Mouse (Mus musculus): ENCODE data around the gene Obscn.

Obscn gene

DNA sequence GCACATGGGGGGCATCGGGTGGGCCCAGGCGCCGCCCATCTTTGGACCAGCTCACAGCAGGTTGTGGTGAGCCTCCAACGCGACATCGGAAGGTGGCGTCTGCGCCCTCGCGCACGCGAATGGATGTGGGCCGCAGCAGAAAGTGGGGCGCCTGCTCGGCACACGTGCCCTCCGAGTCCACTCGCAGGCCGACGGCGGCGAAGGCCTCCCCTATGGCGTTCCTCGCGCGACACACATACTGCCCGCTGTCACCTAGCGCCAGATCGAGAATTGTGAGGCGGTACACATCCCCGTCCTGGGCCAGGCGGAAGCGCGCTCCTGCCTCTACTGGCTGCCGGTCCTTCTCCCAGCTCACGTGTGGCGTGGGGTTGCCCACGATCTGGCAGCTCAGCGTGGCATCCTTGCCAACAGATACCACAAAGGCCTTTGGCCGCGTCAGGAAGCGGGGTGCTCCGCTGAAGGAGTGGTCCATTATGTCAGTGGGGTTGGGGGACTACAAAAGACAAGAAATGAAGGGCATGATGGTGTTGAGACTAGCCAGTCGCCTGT lies at the start of gene Obscn:
Obscn (minus strand) TSS at position 499 of the 549 bp plus-strand sequence.
- no peak for DNase-seq (ENCODE audit: low read depth, low spot score)

- no peak for DNase-seq (ENCODE audit: low read depth, low spot score)
Measured at GRCm38 (mm10) chr11:59185490-59185889, 49.3 kb upstream of the Obscn start.

- DNase-seq (ENCODE audit: low read depth, low spot score), result peak; percentile 82
Measured at GRCm38 (mm10) chr11:59183821-59184220, 47.6 kb upstream of the Obscn start.

GRCm38 (mm10) chr11:59182864-59183331 lies 46.7 kb upstream of the Obscn start, which contains the start of gene Gjc2:
Gene Gjc2, minus strand, starts transcription at chr11:59183213.
- peak; percentile 57 for DNase-seq (ENCODE audit: low read depth, low spot score)

GRCm38 (mm10) chr11:59176921-59177320 lies 40.7 kb upstream of the Obscn start:
- DNase-seq (ENCODE audit: low read depth, low spot score), result no peak

DNA sequence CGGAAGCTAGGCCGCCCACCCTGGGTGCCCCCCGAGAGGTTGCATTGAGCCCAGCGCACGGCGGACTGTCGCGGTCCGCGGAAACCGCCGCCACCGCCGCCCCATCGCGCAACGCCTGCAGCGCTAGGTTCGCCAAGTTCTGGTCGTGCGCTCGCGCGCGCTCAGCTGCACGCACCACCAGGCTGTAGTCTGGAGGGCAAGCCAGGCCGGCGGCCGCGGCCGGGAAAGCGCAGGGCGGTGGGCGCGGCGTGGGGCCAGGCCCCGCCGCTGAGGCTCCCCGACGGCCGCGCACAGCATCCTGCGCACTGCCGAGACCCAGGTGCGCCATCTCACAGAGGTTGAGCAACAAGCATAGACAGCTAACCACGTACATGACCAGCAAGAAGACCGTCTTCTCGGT lies 40.3 kb upstream of the Obscn start:
- DNase-seq (ENCODE audit: low read depth, low spot score), result no peak

DNA sequence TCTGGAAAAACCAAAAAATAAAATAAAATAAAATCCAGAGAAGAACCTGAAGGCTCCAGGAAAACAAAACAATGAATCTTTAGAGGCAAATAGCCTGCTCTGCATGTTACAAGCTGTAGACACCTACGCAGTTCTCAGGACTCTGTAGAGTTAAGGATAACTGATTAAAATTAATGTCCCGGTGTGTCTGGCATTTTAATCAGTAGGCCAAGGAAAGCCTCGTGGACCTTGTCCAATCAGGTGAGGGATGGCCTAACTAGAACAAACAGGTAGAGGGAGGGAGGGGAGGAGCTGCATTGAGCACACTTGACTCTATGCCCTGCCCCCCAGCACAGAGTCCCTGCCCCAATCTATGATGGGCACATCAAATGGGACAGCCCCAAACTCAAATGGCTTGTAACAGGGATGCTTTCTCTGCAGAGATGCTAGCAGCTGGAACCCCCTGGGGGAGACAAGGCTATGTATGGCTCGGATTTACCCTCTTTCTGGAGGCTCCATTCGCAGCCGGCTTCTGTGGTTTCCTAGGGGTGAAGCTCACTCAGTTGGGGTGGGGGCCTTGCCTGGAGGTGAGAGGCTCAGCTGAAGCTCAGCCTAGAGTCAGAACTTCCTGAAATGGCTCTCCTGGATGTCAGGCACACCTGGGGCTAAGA lies 38.1 kb upstream of the Obscn start:
- no peak for DNase-seq (ENCODE audit: low read depth, low spot score)

GRCm38 (mm10) chr11:59170549-59170948 lies 34.3 kb upstream of the Obscn start:
- DNase-seq (ENCODE audit: low read depth, low spot score), result no peak

GRCm38 (mm10) chr11:59169807-59170206 lies 33.6 kb upstream of the Obscn start:
- no peak for DNase-seq (ENCODE audit: low read depth, low spot score)

DNA sequence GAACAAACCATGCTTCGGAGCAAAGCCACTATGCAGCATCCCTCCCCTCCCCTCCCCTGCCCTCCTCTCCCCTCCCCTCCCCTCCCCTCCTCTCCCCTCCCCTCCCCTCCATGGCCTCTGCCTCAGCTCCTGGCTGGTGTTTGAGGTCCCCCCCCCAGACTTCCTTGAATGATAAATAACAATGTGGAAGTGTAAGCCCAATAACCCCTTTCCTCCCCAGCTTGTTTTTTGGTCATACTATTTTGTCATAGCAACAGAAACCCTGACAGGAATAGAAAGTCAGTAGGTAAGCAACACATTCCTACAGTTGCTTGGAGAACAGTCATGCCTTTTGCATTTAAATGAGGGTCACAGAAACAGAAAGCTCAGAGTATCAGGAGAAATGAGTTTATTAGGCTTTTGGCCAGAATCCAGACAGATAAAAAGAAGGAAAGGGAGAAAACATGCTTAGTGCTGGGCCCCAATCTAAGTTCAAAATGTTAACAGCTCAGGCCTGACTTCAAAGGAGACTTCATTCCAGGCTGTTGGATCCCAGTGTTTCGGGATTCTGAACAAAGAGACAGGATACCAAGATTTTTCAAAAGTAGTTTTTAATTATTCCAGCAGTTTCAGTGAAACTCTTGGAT lies 29.5 kb upstream of the Obscn start:
- DNase-seq (ENCODE audit: low read depth, low spot score), result no peak

DNA sequence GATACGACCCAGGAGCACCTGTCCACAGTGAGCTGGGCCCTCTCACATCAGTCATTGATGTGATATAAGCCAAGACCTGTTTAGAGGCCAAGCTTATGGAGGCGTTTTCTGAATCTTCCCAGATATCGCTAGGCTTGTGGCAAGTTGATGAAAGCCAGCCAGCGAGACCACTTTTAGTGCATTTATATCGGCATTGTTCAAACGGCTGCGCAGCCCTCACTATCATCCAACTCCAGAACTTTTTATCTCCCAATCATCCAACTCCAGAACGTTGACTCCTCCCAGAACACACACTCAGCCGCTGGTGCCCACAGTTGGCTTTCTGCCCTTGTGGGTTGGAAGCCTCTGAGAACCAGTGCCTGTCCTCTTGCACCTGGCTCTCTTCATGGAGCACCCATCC lies 28.2 kb upstream of the Obscn start:
- DNase-seq (ENCODE audit: low read depth, low spot score), result peak; percentile 47

DNA sequence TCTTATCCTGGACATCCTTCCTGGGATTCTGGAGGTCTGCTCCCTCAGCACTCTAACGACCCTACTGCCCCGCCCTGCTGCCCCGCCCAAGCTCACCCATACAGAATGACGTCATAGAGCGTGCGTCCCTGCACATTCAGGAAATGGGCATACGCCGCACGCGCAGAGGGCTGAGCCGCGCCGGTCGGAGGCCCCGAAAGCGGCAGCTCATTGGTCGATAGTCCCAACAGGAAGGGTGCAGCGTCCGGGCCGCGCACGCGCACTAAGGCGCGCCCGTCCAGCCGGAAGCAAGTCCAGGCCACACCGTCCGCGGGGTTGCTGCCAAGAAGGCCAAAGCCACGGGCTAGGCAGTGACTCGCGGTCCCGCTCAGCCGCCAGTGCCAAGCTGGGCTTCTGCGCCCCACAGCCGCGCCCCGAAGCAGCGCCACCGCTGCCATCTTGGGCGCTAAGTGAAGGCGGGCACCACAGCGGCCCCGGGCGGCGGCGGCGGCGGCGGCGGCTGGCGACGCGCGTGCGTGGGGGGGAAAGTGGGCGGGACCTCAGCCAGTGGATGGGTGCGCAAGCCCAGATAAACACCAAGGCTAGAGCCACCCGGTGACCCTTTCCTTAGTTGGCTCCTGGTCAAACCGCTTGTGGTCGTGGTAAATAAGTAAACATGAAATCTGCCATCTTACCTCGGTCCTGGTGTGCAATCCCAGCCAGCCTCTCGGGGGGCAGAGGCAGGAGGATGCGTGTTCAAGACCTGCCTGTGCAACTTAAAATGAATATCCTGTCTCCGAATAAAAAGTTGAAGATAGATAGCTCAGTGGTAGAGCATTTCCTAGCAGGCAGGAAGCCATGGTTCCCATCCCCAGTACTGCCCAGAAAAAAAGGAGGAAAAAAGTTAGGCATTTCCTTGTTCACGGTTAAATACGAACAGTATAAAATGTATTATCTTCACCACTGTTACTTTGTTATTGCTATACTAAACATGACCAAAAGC lies 27.3 kb upstream of the Obscn start, which contains the start of gene Iba57:
Iba57 (minus strand) TSS at position 485 of the 982 bp plus-strand sequence.
- DNase-seq (ENCODE audit: low read depth, low spot score), result peak; percentile 100

DNA sequence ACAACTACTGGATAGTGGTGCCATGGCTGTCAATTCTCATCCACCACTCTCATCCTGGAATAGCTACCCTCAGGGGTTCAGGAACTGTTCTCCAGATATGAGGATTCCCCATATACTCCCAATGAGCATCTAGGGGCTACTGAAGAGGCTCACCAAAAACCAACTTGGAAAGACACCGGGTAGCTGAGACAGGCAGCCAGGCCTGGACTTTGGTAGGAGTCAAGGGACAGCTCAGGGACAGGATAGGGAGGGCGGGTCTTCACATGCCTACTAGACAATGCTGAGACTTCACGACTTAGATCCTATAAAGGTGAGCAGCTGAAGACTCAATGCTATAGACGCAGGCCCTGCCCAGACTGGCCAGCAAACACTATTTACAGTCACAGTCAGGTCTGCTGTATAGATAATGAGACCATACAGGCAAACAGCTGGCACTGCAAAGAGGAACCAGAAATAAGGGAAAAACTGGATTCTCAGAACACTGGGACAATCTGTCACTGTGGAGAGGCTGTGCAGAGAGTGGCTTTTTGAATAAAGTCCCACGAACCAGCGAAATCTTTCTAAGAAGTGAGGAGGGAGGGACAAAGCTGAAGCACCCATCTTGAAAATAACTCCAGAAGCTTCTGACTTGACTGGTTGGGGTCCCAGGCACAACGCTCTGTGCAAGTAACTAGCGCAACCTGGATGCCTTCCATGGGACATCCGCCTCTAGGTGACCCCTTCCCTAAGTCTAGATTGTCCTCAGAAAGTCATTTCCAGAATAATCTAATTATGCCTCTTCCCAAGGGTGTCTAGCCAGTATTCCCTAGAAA lies 26.4 kb upstream of the Obscn start:
- DNase-seq (ENCODE audit: low read depth, low spot score), result no peak

DNA sequence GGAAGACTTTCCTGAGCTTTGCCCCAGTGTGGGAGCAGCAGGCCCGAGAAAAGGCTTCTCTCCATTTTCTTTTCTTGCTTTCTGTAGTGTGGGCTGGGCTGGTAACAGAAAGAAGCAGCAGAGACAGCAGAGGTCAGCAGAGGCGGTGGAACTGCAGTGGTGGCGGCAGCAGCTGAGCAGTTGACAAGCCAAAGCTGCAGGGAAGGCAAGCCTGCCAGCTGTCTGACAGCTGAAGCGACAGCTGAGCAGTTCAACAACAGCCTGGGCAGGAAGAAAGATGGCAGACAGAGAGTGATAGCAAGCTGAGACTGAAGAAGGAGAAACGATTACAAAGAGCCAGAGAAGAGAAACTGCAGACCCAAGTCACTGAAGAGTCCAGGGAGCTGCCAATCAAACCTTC lies 25.2 kb upstream of the Obscn start:
- peak; percentile 94 for DNase-seq (ENCODE audit: low read depth, low spot score)

- DNase-seq (ENCODE audit: low read depth, low spot score), result no peak
Measured at GRCm38 (mm10) chr11:59159558-59159957, 23.4 kb upstream of the Obscn start.

GRCm38 (mm10) chr11:59159099-59159498 lies 22.9 kb upstream of the Obscn start:
- DNase-seq (ENCODE audit: low read depth, low spot score), result no peak

- DNase-seq (ENCODE audit: low read depth, low spot score), result no peak
Measured at GRCm38 (mm10) chr11:59155900-59156299, 19.7 kb upstream of the Obscn start.

- DNase-seq (ENCODE audit: low read depth, low spot score), result no peak
Measured at GRCm38 (mm10) chr11:59154220-59154619, 18.0 kb upstream of the Obscn start.

DNA sequence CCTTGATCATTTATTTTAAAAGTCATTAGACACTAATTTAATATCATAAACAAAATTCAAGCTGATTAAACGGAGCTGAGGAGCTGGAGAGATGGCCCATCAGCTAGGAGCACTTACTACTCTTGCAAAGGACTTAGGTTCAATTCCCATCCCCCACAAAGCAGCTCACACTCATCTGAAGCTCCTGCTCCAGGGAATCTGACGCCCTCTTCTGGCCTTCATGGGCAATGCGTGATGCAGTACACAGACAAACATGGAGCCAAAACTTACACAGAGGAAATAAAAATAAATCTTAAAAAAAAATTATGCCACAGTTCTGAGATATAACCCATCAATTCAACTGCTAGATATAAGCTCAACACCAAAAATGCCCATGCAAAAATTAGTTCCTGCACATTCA lies 15.5 kb upstream of the Obscn start:
- no peak for DNase-seq (ENCODE audit: low read depth, low spot score)

GRCm38 (mm10) chr11:59149302-59149701 lies 13.1 kb upstream of the Obscn start:
- no peak for DNase-seq (ENCODE audit: low read depth, low spot score)

DNA sequence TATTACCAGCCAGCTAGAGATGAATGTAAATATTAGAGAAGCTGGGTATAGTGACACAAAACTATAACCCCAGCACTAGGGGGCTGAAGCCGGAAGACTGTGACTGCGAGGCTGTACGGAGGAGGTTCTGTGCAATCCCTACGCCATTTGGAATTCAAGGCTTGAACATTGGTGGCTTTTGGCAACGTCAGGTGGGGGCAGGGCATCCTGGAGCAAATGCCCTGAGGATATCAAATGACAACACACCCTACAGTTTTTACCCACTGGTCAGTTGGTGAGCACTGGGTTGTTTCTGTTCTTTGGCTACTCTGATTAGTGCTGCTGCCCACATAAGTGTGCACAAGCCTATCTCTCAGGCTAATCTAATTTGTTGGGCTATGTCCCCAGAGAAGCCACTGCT lies 6.8 kb upstream of the Obscn start:
- no peak for DNase-seq (ENCODE audit: low read depth, low spot score)

Data from skeletal muscle tissue, adult 2 months (tissue).